Mouse (Mus musculus): ENCODE data around the gene Was. TPM values are rescaled to one million over a fixed set of nuclear protein-coding genes. Genes with fewer than 3 reads are reported as not detected.
"Not testable (repeated sequence)": the region's sequence is repeated elsewhere in the genome, so short reads cannot be mapped to it uniquely, and the experiment has no call there.

The Was gene
- polyA plus RNA-seq, 1 experiment from 2014 or later, result 0.54 TPM

DNA sequence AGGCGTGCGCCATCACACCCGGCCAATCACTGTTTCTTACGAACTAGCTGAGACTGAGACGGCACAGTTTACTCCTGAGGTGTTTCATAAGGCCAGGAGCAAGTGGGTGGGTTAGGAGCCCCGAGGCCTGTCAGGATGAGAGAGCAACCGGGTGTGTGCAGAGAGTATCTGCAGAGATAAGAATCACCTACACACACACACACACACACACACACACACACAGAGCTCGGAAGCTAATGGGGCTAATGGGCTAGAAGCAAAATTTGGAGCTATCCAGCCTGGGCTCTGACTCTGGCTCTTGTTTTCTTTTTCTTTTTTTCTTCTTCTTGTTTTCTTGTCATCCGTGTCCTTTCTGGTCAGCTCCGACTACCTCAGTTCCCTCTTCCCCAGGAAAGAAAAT lies 5.2 kb upstream of the Was start:
- H3K27ac ChIP-seq (replicated peaks in 1 of 2; ENCODE audit: control insufficient read depth in 1 of 2, insufficient read depth in 1 of 2, low read depth in 2 of 2, low read length in 2 of 2), result no peak overlapping the region
- peak overlapping the region; percentile 49 for H3K9ac ChIP-seq (ENCODE audit: low read length)
- H3K27me3 ChIP-seq (ENCODE audit: control insufficient read depth, insufficient read depth, low read length), result no peaks in the 10 kb centered on the region
- H3K9me3 ChIP-seq (ENCODE audit: control insufficient read depth, low read length), result no peaks in the 10 kb centered on the region
- no peaks in the 10 kb centered on the region for H3K4me1 ChIP-seq (ENCODE audit: control insufficient read depth in 2 of 2, insufficient read depth in 2 of 2, low read length in 2 of 2)
- peak overlapping the region; percentile 47 for H3K4me2 ChIP-seq (ENCODE audit: low read length)
- peak overlapping the region in 1 of 2 experiments; percentile 21; a peak in 2 of 4 replicates for H3K4me3 ChIP-seq (ENCODE audit: control insufficient read depth in 1 of 2, insufficient read depth in 1 of 2, low read depth in 1 of 2, low read length in 2 of 2)
- 75% methylated on average over 10 of the region's 10 CpGs for WGBS
- no peaks in the 10 kb centered on the region for H3K36me3 ChIP-seq (ENCODE audit: control insufficient read depth, insufficient read depth, low read length)
- ATAC-seq (ENCODE audit: insufficient number of reproducible peaks, insufficient read depth, low FRiP score, low read depth), result no peak

DNA sequence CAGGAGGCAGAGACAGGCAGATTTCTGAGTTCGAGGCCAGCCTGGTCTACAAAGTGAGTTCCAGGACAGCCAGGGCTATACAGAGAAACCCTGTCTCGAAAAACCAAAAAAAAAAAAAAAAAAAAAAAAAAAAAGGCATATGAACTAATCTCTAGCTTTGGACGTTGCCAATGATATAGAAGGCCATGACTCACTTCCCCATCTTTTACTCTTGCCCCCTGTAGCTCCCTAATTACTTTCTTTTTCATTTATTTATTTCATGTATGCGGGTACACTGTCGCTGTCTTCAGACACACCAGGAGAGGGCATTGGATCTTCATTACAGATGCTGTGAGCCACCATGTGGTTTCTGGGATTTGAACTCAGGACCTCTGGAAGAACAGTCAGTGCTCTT lies 653 bp upstream of the Was start:
- H3K9me3 ChIP-seq (ENCODE audit: control insufficient read depth, low read length); ATAC-seq (ENCODE audit: insufficient number of reproducible peaks, insufficient read depth, low FRiP score, low read depth); H3K4me1 ChIP-seq (ENCODE audit: control insufficient read depth in 2 of 2, insufficient read depth in 2 of 2, low read length in 2 of 2); H3K9ac ChIP-seq (ENCODE audit: low read length); H3K27ac ChIP-seq (replicated peaks in 1 of 2; ENCODE audit: control insufficient read depth in 1 of 2, insufficient read depth in 1 of 2, low read depth in 2 of 2, low read length in 2 of 2); H3K4me2 ChIP-seq (ENCODE audit: low read length); H3K27me3 ChIP-seq (ENCODE audit: control insufficient read depth, insufficient read depth, low read length); H3K36me3 ChIP-seq (ENCODE audit: control insufficient read depth, insufficient read depth, low read length); H3K4me3 ChIP-seq (ENCODE audit: control insufficient read depth in 1 of 2, insufficient read depth in 1 of 2, low read depth in 1 of 2, low read length in 2 of 2): not testable (repeated sequence)
- WGBS, result 79% methylated on average over 4 of the region's 5 CpGs

DNA sequence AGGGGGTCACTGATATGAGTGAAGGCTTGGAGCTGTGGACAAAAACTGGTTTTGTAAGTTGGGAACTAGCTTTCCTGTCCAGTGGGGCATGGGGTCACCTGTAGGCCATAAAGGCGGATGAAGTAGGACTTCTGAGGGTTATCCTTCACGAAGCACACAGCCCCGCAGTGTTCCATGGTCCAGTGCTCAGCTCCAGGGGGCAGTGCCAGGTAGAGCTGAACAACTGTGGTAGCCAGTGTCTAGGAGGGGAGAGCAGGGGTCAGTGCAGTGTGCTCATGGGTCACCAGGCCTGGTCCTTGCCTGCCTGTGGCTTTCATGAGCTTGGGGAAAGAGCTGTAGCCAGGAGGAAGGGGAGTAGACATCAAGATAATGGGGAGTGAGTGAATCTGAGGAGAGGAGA lies 552 bp downstream of the Was start:
- H3K4me1 ChIP-seq (ENCODE audit: control insufficient read depth in 2 of 2, insufficient read depth in 2 of 2, low read length in 2 of 2), result no peaks in the 10 kb centered on the region
- H3K9ac ChIP-seq (ENCODE audit: low read length), result no peak overlapping the region
- no peak overlapping the region for H3K4me2 ChIP-seq (ENCODE audit: low read length)
- H3K9me3 ChIP-seq (ENCODE audit: control insufficient read depth, low read length), result no peaks in the 10 kb centered on the region
- no peaks in the 10 kb centered on the region for H3K27me3 ChIP-seq (ENCODE audit: control insufficient read depth, insufficient read depth, low read length)
- H3K36me3 ChIP-seq (ENCODE audit: control insufficient read depth, insufficient read depth, low read length), result no peaks in the 10 kb centered on the region
- WGBS, result 85% methylated on average over 3 of the region's 3 CpGs
- no peak for ATAC-seq (ENCODE audit: insufficient number of reproducible peaks, insufficient read depth, low FRiP score, low read depth)
- H3K4me3 ChIP-seq (ENCODE audit: control insufficient read depth in 1 of 2, insufficient read depth in 1 of 2, low read depth in 1 of 2, low read length in 2 of 2), result no peak overlapping the region
- no peak overlapping the region for H3K27ac ChIP-seq (replicated peaks in 1 of 2; ENCODE audit: control insufficient read depth in 1 of 2, insufficient read depth in 1 of 2, low read depth in 2 of 2, low read length in 2 of 2)

DNA sequence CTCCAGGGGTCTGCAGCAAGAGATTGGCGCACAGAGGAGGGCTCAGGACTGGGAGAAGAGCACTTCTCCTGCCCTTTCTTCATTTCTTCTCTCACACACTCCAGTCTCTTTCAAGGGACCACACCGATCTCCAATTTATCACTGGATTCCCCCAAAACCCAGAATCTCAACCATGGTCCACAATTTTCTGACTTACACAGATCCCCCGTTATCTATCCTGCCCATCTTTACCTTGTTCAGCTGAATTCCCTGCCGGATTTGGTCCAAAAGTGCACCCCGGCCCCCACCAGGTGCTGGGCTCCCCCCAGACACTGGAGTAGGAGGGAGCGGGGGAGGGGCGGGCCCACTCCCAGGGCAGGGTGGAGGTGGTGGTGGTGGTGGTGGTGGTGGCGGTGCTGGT lies 4.7 kb downstream of the Was start:
- no peak overlapping the region for H3K9ac ChIP-seq (ENCODE audit: low read length)
- H3K27me3 ChIP-seq (ENCODE audit: control insufficient read depth, insufficient read depth, low read length), result no peaks in the 10 kb centered on the region
- WGBS, result 70% methylated on average over 7 of the region's 8 CpGs
- no peaks in the 10 kb centered on the region for H3K4me1 ChIP-seq (ENCODE audit: control insufficient read depth in 2 of 2, insufficient read depth in 2 of 2, low read length in 2 of 2)
- H3K27ac ChIP-seq (replicated peaks in 1 of 2; ENCODE audit: control insufficient read depth in 1 of 2, insufficient read depth in 1 of 2, low read depth in 2 of 2, low read length in 2 of 2), result no peak overlapping the region
- no peak for ATAC-seq (ENCODE audit: insufficient number of reproducible peaks, insufficient read depth, low FRiP score, low read depth)
- H3K36me3 ChIP-seq (ENCODE audit: control insufficient read depth, insufficient read depth, low read length), result no peaks in the 10 kb centered on the region
- no peak overlapping the region for H3K4me2 ChIP-seq (ENCODE audit: low read length)
- H3K4me3 ChIP-seq (ENCODE audit: control insufficient read depth in 1 of 2, insufficient read depth in 1 of 2, low read depth in 1 of 2, low read length in 2 of 2), result no peak overlapping the region
- no peaks in the 10 kb centered on the region for H3K9me3 ChIP-seq (ENCODE audit: control insufficient read depth, low read length)

DNA sequence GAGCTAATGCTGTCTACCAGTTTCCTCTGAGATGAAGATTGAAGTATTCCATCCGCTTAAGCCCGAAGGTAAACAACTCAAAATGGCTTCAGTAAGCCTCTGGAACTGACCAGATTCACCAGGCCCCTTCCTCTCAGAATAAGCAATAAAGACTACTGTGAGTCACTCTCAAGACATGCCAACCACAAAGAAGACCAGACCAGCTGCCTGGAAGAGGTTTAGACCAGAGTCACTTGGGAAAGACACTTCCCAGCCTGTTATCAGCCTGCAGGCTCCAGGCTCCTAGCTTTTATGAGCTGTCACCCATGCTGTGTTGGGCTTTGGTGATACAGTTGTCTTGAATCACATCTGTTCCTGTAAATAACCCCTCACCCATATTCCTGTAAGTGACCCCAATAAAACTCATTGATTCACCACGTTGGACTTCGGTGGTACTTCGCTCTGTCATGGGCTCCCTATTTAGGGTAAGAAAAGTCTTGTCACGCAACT lies 5.5 kb downstream of the Was start:
- Histone ChIP-seq H3K9ac (ENCODE audit: low read length) (no peak overlapping the region), H3K27me3 (ENCODE audit: control insufficient read depth, insufficient read depth, low read length) (no peaks in the 10 kb centered on the region), H3K4me1 (ENCODE audit: control insufficient read depth in 2 of 2, insufficient read depth in 2 of 2, low read length in 2 of 2) (no peaks in the 10 kb centered on the region), H3K4me2 (ENCODE audit: low read length) (no peak overlapping the region), H3K27ac (replicated peaks in 1 of 2; ENCODE audit: control insufficient read depth in 1 of 2, insufficient read depth in 1 of 2, low read depth in 2 of 2, low read length in 2 of 2) (no peak overlapping the region), H3K4me3 (ENCODE audit: control insufficient read depth in 1 of 2, insufficient read depth in 1 of 2, low read depth in 1 of 2, low read length in 2 of 2) (no peak overlapping the region), H3K9me3 (ENCODE audit: control insufficient read depth, low read length) (no peaks in the 10 kb centered on the region), H3K36me3 (ENCODE audit: control insufficient read depth, insufficient read depth, low read length) (no peaks in the 10 kb centered on the region)
- WGBS, result 79% methylated on average over 6 of the region's 6 CpGs
- no peak for ATAC-seq (ENCODE audit: insufficient number of reproducible peaks, insufficient read depth, low FRiP score, low read depth)

DNA sequence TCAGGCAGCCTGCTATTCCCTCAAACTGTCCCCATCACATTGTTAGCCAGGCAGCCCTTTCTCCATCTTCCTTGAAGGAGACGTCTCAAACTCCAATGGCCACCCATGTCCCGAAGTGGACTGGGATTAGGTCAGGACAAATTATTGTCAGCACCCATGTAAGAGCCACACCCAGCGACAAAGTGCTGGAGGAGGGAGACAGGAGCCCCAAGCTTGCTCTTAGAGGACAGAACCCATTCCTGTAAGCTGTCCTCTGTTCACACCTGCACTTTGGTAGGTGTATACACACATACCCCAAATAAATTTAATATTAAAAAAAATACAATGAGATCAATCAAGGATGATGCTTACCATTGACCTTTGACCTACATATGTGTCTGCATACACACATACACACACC lies 15.2 kb downstream of the Was start:
- no peak for ATAC-seq (ENCODE audit: insufficient number of reproducible peaks, insufficient read depth, low FRiP score, low read depth)
- Histone ChIP-seq H3K36me3 (ENCODE audit: control insufficient read depth, insufficient read depth, low read length) (peaks cover 22% of the 10 kb centered on the region), H3K27me3 (ENCODE audit: control insufficient read depth, insufficient read depth, low read length) (no peaks in the 10 kb centered on the region), H3K4me1 (ENCODE audit: control insufficient read depth in 2 of 2, insufficient read depth in 2 of 2, low read length in 2 of 2) (no peaks in the 10 kb centered on the region), H3K27ac (replicated peaks in 1 of 2; ENCODE audit: control insufficient read depth in 1 of 2, insufficient read depth in 1 of 2, low read depth in 2 of 2, low read length in 2 of 2) (peak overlapping the region; percentile 64 to 77), H3K9me3 (ENCODE audit: control insufficient read depth, low read length) (no peaks in the 10 kb centered on the region), H3K4me3 (ENCODE audit: control insufficient read depth in 1 of 2, insufficient read depth in 1 of 2, low read depth in 1 of 2, low read length in 2 of 2) (peak overlapping the region; percentile 52 to 59), H3K9ac (ENCODE audit: low read length) (peak overlapping the region; percentile 68), H3K4me2 (ENCODE audit: low read length) (peak overlapping the region; percentile 65)
- 36% methylated on average over 3 of the region's 3 CpGs for WGBS

DNA sequence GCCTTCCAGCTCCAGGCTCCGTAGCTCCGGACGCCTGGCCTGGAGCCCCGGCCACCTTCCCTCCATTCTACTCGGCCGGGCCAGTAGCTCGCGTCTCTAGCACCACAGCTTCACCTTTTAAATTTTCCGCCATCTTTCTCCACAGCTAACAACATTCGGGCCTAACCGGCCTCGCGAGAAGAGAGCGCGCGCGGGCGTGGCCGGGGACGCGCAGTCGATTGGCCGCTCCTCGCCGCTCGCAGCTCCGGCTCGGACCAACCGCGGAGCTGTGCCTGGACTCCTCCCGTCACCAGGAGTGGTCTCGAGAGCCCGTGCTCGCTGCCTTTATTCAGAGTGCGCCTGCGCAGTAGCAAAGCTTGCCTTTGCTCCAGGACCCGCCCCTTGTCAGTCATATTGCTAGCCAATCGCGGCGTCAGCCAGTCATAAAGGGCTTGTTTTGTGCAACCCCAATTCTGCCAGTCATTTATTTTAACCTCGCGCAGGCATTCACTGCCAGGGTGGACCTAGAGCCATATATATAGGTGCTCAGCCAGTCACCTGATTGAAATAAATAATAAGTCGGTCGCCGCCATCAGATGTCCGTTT lies 15.8 kb downstream of the Was start, which contains the start of gene Suv39h1:
Suv39h1 (minus strand) TSS at position 331 of the 585 bp plus-strand sequence.
- Histone ChIP-seq H3K9ac (ENCODE audit: low read length) (peak within 1 kb of the TSS; percentile 78), H3K27me3 (ENCODE audit: control insufficient read depth, insufficient read depth, low read length) (no peaks in the 10 kb centered on the region), H3K4me3 (ENCODE audit: control insufficient read depth in 1 of 2, insufficient read depth in 1 of 2, low read depth in 1 of 2, low read length in 2 of 2) (peak within 1 kb of the TSS; percentile 59 to 75), H3K36me3 (ENCODE audit: control insufficient read depth, insufficient read depth, low read length) (peaks cover 26% of the 10 kb centered on the region), H3K27ac (replicated peaks in 1 of 2; ENCODE audit: control insufficient read depth in 1 of 2, insufficient read depth in 1 of 2, low read depth in 2 of 2, low read length in 2 of 2) (peak within 1 kb of the TSS; percentile 85 to 91), H3K4me1 (ENCODE audit: control insufficient read depth in 2 of 2, insufficient read depth in 2 of 2, low read length in 2 of 2) (no peaks in the 10 kb centered on the region), H3K4me2 (ENCODE audit: low read length) (peak within 1 kb of the TSS; percentile 65), H3K9me3 (ENCODE audit: control insufficient read depth, low read length) (no peaks in the 10 kb centered on the region)
- WGBS, result 16% methylated on average over 43 of the region's 46 CpGs
- peak; percentile 98 for ATAC-seq (ENCODE audit: insufficient number of reproducible peaks, insufficient read depth, low FRiP score, low read depth)

Data from heart, embryonic 14.5 days (tissue).